Mouse (Mus musculus): ENCODE measurements around the gene Gstp1. TPM values are rescaled to one million over a fixed set of nuclear protein-coding genes. Genes with fewer than 3 reads are reported as not detected.

Gstp1 gene
- total and polyA plus RNA-seq, 2 experiments = 456 to 1,374 TPM

- peaks cover 25% of the 10 kb centered on the region for H3K4me1 ChIP-seq (ENCODE audit: control insufficient read depth, insufficient read depth, low read length)
- peak overlapping the region; percentile 78 for H3K27ac ChIP-seq (replicated peaks; ENCODE audit: insufficient read depth, low read depth, low read length)
- no peak overlapping the region for H3K4me3 ChIP-seq (ENCODE audit: insufficient read depth, low read depth, low read length)
- no peak for TF ChIP-seq POLR2A (IDR thresholded peaks at IDR 0.05; ENCODE audit: extremely low read depth, insufficient read depth, low read length)
- TF ChIP-seq CTCF (IDR thresholded peaks at IDR 0.05; ENCODE audit: low read depth, low read length) = no peak
- H3K79me2 ChIP-seq (ENCODE audit: control insufficient read depth, insufficient read depth, low read length) = no peaks in the 10 kb centered on the region
- DNase-seq (ENCODE audit: extremely low read depth, low read depth, low spot score) = peak; percentile 47
- no peaks in the 10 kb centered on the region for H3K36me3 ChIP-seq (ENCODE audit: control insufficient read depth, insufficient read depth, low read length)
- WGBS = 54% methylated on average over 6 of the region's 6 CpGs
- H3K27me3 ChIP-seq (ENCODE audit: control insufficient read depth, insufficient read depth, low read length) = no peaks in the 10 kb centered on the region
- peak overlapping the region; percentile 24; the same call in 1 of the 2 replicates for H3K9ac ChIP-seq (ENCODE audit: low read depth, low read length)
These were observed 35.1 kb upstream of the Gstp1 start for GRCm38 (mm10) chr19:4072706-4073424.

- Histone ChIP-seq H3K36me3 (ENCODE audit: control insufficient read depth, insufficient read depth, low read length) (no peaks in the 10 kb centered on the region), H3K9ac (ENCODE audit: low read depth, low read length) (peak overlapping the region; percentile 61; the same call in 1 of the 2 replicates), H3K4me3 (ENCODE audit: insufficient read depth, low read depth, low read length) (no peak overlapping the region), H3K79me2 (ENCODE audit: control insufficient read depth, insufficient read depth, low read length) (no peaks in the 10 kb centered on the region), H3K4me1 (ENCODE audit: control insufficient read depth, insufficient read depth, low read length) (peaks cover 34% of the 10 kb centered on the region), H3K27me3 (ENCODE audit: control insufficient read depth, insufficient read depth, low read length) (no peaks in the 10 kb centered on the region), H3K27ac (replicated peaks; ENCODE audit: insufficient read depth, low read depth, low read length) (peak overlapping the region; percentile 88)
- 57% methylated on average over 6 of the region's 6 CpGs for WGBS
- DNase-seq (ENCODE audit: extremely low read depth, low read depth, low spot score) = peak; percentile 69
- TF ChIP-seq POLR2A (IDR thresholded peaks at IDR 0.05; ENCODE audit: extremely low read depth, insufficient read depth, low read length) (no peak), CTCF (IDR thresholded peaks at IDR 0.05; ENCODE audit: low read depth, low read length) (no peak)
These were observed 33.6 kb upstream of the Gstp1 start for GRCm38 (mm10) chr19:4071406-4071805.

- H3K27ac ChIP-seq (replicated peaks; ENCODE audit: insufficient read depth, low read depth, low read length) = peak overlapping the region; percentile 88
- peaks cover 33% of the 10 kb centered on the region for H3K4me1 ChIP-seq (ENCODE audit: control insufficient read depth, insufficient read depth, low read length)
- peak overlapping the region; percentile 61 for H3K9ac ChIP-seq (ENCODE audit: low read depth, low read length)
- no peak for TF ChIP-seq CTCF (IDR thresholded peaks at IDR 0.05; ENCODE audit: low read depth, low read length)
- no peak for TF ChIP-seq POLR2A (IDR thresholded peaks at IDR 0.05; ENCODE audit: extremely low read depth, insufficient read depth, low read length)
- H3K27me3 ChIP-seq (ENCODE audit: control insufficient read depth, insufficient read depth, low read length) = no peaks in the 10 kb centered on the region
- H3K4me3 ChIP-seq (ENCODE audit: insufficient read depth, low read depth, low read length) = peak overlapping the region; percentile 8; the same call in 1 of the 2 replicates
- 38% methylated on average over 8 of the region's 8 CpGs for WGBS
- H3K36me3 ChIP-seq (ENCODE audit: control insufficient read depth, insufficient read depth, low read length) = no peaks in the 10 kb centered on the region
- no peaks in the 10 kb centered on the region for H3K79me2 ChIP-seq (ENCODE audit: control insufficient read depth, insufficient read depth, low read length)
- DNase-seq (ENCODE audit: extremely low read depth, low read depth, low spot score) = peak; percentile 45
These were observed 33.0 kb upstream of the Gstp1 start for GRCm38 (mm10) chr19:4070756-4071155.

GRCm38 (mm10) chr19:4070311-4070710, 32.5 kb upstream of the Gstp1 start:
- Histone ChIP-seq H3K9ac (ENCODE audit: low read depth, low read length) (peak overlapping the region; percentile 61), H3K4me3 (ENCODE audit: insufficient read depth, low read depth, low read length) (peak overlapping the region; percentile 12; the same call in 1 of the 2 replicates), H3K36me3 (ENCODE audit: control insufficient read depth, insufficient read depth, low read length) (no peaks in the 10 kb centered on the region), H3K27me3 (ENCODE audit: control insufficient read depth, insufficient read depth, low read length) (no peaks in the 10 kb centered on the region), H3K4me1 (ENCODE audit: control insufficient read depth, insufficient read depth, low read length) (peaks cover 30% of the 10 kb centered on the region), H3K27ac (replicated peaks; ENCODE audit: insufficient read depth, low read depth, low read length) (peak overlapping the region; percentile 88), H3K79me2 (ENCODE audit: control insufficient read depth, insufficient read depth, low read length) (no peaks in the 10 kb centered on the region)
- WGBS = 20% methylated on average over 15 of the region's 15 CpGs
- peak; percentile 84 for DNase-seq (ENCODE audit: extremely low read depth, low read depth, low spot score)
- no peak for TF ChIP-seq POLR2A (IDR thresholded peaks at IDR 0.05; ENCODE audit: extremely low read depth, insufficient read depth, low read length)
- TF ChIP-seq CTCF (IDR thresholded peaks at IDR 0.05; ENCODE audit: low read depth, low read length) = no peak

GRCm38 (mm10) chr19:4068717-4069410, 31.1 kb upstream of the Gstp1 start:
- DNase-seq (ENCODE audit: extremely low read depth, low read depth, low spot score) = peak; percentile 90
- Histone ChIP-seq H3K4me1 (ENCODE audit: control insufficient read depth, insufficient read depth, low read length) (peaks cover 30% of the 10 kb centered on the region), H3K27me3 (ENCODE audit: control insufficient read depth, insufficient read depth, low read length) (no peaks in the 10 kb centered on the region), H3K36me3 (ENCODE audit: control insufficient read depth, insufficient read depth, low read length) (no peaks in the 10 kb centered on the region), H3K9ac (ENCODE audit: low read depth, low read length) (peak overlapping the region; percentile 76), H3K27ac (replicated peaks; ENCODE audit: insufficient read depth, low read depth, low read length) (peak overlapping the region; percentile 81), H3K79me2 (ENCODE audit: control insufficient read depth, insufficient read depth, low read length) (no peaks in the 10 kb centered on the region), H3K4me3 (ENCODE audit: insufficient read depth, low read depth, low read length) (peak overlapping the region; percentile 69)
- 22% methylated on average over 15 of the region's 15 CpGs for WGBS
- TF ChIP-seq POLR2A (IDR thresholded peaks at IDR 0.05; ENCODE audit: extremely low read depth, insufficient read depth, low read length) (peak; percentile 56), CTCF (IDR thresholded peaks at IDR 0.05; ENCODE audit: low read depth, low read length) (no peak)

Measured in liver, adult 2 months (tissue).